Mouse (Mus musculus): ENCODE data around the gene Snx29.

Snx29 gene

GRCm38 (mm10) chr16:11496721-11497120, 174.0 kb downstream of the Snx29 start:
- no peak for DNase-seq (ENCODE audit: low spot score)

GRCm38 (mm10) chr16:11500061-11500460, 177.4 kb downstream of the Snx29 start:
- no peak for DNase-seq (ENCODE audit: low spot score)

GRCm38 (mm10) chr16:11501138-11501537, 178.4 kb downstream of the Snx29 start:
- no peak for DNase-seq (ENCODE audit: low spot score)

GRCm38 (mm10) chr16:11501611-11502010, 178.9 kb downstream of the Snx29 start:
- DNase-seq (ENCODE audit: low spot score) = no peak

DNA sequence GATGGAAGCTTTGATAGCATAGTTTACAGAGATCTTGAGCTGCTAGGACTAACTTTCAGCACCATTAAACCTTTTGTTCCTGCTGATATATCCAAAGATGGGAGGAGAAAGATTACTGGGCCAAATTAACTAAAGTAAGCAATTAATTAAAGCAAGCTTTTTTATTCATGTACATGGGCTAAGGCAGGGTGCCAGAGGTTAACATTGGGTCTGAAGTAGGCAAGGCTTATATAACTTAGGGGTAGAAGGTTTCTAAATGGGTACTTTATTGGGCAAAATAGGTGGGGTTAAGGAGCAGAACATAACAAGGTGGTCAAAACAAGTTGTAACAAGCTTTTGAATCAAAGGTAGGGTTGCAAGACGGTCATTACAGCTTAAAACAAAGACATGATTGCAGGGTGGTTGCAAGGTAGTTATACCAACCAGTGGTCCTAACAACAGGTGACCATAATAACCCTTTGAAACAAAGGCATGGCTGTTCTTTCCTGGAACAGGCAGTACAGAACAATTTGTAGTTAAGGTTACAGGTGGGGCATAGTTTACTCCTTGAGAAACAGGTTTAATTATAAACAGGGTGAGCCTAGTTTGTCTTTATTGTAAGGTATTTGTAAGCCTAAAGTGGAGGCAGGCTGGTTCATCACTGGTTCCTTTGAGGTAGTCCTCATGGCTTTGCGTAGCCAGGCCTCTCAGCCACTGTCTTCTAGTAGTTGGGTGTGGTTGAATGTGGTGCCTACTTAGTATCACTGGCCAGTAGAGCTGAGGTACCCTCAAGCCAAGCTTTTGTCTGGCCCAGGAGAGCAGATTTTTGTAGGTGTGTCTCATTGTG, 182.2 kb downstream of the Snx29 start:
- DNase-seq (ENCODE audit: low spot score) = no peak

DNA sequence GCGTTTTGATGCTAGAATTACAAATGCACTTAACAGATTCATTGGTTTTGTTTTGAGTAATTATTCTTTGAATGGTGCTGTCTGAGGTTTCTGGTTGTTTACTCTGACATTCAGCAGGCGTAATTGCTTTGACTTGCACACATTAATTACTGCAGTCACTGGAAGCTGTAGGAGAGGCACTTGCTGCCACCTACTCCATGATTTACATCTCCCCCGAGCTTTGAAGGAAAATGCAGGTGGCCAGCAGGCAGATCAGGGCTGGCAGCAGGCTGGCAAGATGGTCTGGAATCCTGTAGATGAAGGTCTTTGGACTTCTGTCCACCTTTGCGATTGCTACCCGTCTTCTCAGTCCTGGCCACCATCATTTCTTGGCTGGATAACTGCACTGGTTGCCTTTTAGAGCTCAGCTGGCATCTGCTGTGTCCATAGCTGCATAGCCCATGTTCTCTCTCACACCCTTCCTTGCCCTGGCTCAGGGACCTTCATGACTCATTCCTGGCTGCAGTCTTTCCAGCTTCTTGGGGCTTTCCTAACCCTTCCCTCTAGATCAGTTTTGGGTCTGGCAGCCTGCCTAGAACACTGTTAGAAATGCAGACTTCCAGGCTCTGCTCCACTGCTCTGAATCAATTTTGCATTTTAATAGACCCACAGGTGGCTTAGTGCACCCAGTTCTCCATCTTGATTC, 182.9 kb downstream of the Snx29 start:
- DNase-seq (ENCODE audit: low spot score) = no peak

DNA sequence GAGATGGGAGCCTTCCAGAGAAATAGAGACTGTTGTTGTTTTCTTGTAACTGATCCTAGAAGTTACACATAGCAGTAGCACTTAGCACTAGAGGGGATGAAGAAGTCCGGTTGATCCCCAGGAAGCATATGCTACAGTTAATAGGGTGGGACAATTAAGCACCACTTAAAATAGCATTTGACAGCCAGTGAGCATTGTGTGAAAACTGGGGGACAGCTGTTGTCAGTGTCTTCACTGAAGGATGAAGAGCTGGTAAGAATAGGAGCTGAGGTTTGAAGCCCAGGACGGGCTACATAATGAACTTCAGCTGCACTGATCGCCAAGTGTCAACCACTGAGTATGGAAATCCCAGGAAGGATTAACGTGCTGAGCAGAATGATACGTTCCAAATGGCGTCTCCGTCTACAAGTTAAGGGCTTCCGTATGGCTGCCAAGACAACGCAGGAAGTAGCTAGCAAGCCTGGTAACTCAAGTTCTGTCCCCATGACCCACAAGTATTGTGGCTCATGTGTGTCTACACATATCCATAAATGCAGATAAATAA, 184.6 kb downstream of the Snx29 start:
- no peak for DNase-seq (ENCODE audit: low spot score)

DNA sequence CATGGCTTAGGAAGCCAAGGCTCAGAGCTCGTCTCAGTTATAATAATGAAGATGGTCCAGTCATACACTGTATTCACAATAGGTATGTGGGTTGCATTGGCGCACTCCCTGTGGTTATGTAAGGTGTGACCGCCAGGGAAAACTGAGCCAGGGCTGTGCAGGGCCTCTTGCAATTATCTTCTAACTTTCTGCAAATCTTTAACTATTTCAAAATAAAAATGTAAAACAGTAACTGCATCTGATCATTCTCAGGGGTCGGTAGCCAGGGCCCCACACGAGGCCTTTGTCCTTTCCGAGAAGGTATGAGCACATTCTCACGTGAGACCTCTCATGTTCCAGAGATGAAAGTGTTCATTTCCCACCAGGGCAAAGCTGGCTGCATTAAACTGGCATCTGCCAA, 185.6 kb downstream of the Snx29 start:
- DNase-seq (ENCODE audit: low spot score) = peak; percentile 51

DNA sequence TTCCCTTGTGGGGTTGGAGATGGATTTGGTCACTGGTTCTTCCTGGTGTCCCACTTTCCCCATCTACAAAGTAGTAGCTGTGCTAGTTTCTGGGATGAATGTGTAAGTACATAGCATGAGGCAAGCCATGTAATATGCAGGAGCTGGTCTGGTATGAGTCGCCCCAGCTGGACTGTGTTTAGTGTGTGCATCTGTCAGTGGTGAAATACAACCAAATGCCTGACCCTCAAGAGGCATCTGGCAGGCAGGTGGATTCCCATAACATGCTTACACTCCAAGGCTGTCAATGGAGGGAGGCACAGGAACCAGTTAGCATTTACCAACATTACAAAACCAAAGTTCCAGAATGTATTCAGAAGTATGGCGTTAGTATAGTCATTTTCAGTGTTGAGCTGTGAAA, 187.7 kb downstream of the Snx29 start:
- no peak for DNase-seq (ENCODE audit: low spot score)

DNA sequence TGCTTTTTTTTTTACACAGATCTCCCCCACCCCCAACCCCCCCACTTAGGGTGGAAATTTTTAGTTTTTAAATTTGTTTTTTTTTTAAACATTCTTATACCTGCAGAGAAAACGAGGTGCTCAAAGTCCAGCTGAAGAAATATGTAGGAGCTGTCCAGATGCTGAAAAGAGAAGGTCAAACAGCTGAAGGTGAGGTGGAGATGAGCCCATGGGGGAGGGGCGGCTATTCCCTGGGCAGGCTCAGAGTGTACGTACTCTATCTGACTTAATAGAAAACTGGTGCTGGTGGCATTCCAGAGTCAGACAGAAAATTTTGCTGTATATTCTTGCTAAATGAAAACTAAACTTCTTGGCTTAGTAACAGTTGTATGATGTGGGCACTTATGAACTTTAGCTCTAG, 188.1 kb downstream of the Snx29 start:
- DNase-seq (ENCODE audit: low spot score) = peak; percentile 74

DNA sequence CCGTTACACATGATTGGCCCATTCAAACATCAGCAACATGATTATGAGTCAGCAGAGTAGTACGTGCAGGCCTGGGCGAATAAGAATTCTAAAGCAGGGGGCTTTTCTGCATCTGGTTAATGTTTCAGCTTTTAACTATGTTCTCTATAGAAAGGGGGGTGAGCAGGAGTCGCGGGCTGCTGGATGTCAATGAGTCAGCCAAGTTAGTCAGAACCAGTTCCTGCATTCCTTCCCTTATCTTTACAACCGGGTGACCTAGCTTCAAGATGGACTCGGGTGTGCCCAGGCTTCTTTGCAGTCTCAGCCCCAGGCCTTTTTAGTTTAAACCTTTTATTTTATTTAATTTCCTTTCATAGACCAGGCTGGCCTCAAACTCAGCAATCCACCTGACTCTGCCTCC, 189.0 kb downstream of the Snx29 start:
- peak; percentile 70 for DNase-seq (ENCODE audit: low spot score)

DNA sequence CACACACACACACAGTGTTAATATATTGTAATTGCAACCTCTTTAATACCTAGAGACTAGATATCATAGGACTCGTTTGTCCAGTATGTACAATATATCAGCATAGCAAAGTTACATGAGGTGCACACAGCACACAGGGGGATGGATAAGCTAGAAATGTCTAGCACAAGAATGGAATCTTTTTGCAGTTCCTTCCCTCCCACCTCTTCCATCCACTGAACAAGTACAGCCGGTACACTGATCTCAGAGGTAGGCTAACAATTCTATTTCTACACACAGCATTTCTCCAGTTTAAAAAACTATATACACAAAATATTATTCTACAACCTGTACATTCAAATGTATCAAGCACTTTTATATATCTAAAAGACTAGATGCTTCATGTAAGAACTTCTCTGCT, 194.0 kb downstream of the Snx29 start:
- DNase-seq (ENCODE audit: low spot score) = no peak

DNA sequence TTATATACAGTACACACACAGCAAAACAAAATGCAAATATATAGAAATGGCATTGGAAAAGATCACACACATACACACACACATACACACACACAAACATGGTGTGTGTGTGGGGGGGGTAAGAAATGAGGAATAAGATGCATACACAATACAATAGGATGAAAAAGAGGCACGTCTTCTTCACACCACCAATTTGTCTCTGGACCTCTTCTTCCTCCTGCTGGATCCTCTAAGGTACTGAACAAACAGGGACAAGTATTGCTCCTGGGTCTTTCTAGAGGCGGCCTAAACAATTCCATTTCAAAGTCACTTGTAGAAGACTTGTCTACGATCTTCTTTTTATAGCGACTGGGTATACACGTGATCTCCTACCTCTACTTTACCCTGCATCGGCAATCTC, 194.7 kb downstream of the Snx29 start:
- DNase-seq (ENCODE audit: low spot score) = no peak

GRCm38 (mm10) chr16:11518803-11519498, 196.2 kb downstream of the Snx29 start:
- no peak for DNase-seq (ENCODE audit: low spot score)

- DNase-seq (ENCODE audit: low spot score) = no peak
These were observed 203.5 kb downstream of the Snx29 start for GRCm38 (mm10) chr16:11526104-11526786.

DNA sequence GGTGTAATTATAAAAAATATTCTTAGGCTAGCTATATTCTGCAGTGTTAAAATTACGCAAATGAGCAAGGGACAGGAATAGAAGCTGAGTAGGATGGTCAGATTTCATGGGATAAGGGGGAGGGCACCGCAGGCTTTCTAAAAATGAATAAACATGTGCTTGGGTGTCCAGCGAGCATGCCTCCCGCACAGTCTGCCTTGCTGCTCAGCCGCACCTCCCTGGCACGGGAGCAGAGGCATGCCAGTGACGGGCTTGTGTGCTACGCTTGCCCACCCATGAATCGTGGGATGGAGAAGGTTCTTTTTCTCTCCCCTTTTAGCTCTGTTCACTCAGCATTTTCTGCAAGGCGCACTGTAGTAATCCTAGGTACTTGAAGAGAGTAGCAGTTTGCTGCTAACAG, 204.3 kb downstream of the Snx29 start:
- DNase-seq (ENCODE audit: low spot score) = no peak

- no peak for DNase-seq (ENCODE audit: low spot score)
These were observed 207.9 kb downstream of the Snx29 start for GRCm38 (mm10) chr16:11530466-11531194.

- no peak for DNase-seq (ENCODE audit: low spot score)
These were observed 208.7 kb downstream of the Snx29 start for GRCm38 (mm10) chr16:11531441-11531840.

DNA sequence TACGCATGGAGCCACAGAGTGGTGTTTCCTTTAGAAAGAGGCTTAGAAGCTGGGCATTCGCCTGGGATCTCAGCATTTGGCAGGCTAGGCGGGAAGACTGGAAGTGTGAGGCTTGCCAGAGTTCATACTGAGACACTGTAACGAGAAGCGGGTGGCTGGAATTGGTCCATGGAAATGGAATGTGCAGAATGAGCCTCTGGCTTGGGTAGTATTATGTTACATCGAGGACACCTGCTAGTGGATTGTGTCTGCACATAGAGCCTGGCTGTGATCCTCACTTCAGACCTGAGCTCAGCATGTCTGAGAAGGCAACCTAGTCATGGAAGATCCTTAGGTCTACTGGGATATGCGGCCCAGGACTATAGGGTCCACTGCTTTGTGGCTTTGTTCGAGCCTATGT, 209.9 kb downstream of the Snx29 start:
- DNase-seq (ENCODE audit: low spot score) = no peak

DNA sequence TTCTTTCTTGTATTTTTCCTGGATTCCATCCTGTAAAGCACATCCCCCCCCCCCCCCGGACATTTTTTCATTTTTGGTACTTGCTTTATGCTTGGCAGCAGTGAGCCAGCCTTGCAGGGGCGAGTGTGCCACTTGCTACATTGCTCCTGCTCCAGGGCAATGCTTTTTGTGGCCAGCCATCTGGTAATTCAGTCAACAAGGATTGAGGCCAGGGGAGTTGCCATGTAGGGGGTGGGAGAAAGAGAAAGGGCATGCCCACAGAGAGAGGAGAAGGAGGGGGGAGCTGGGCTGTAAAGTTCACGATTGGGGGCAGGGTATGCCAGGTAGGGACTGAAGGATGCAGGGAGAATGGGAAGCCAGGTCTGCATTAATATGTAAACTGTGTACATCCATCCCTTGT, 210.7 kb downstream of the Snx29 start:
- DNase-seq (ENCODE audit: low spot score) = no peak

GRCm38 (mm10) chr16:11537663-11538062, 215.0 kb downstream of the Snx29 start:
- no peak for DNase-seq (ENCODE audit: low spot score)

Data from yolk sac, embryonic 10.5 days (tissue).